Mouse (Mus musculus) MEL (cell line): ENCODE results near the gene Sec13. TPM values are rescaled to one million over a fixed set of nuclear protein-coding genes. Genes with fewer than 3 reads are reported as not detected.

Experiments used
- DNase-seq: peaks from one replicate; pipeline ENCODE4 v3.0.0; 2011; ENCODE audit warnings: low read depth, low spot score
- H3K27ac ChIP-seq: 2 replicates; pipeline ENCODE4 v1.5.1; 2012; ENCODE audit warnings: low read depth, mild to moderate bottlenecking, control low read depth, low read length, moderate library complexity; ENCODE audit not compliant: control insufficient read depth
- H3K27me3 ChIP-seq, 2 experiments: fragments of 150-350 bp in 1 of 2; sonication (generic) in 1 of 2; 2 replicates each; pipeline ENCODE4 v1.6.1; 2012; ENCODE audit warnings: low read length in 2 of 2, mild to moderate bottlenecking in 2 of 2, improper control_type of control experiment in 1 of 2, moderate library complexity in 1 of 2; ENCODE audit not compliant: insufficient read depth in 2 of 2, control insufficient read depth in 1 of 2
- H3K36me3 ChIP-seq, 2 experiments: 2 replicates each; pipeline ENCODE4 v1.6.1; 2012 to 2014; ENCODE audit warnings: low read length in 2 of 2, improper control_type of control experiment in 1 of 2, inconsistent platforms in 1 of 2, mild to moderate bottlenecking in 1 of 2; ENCODE audit not compliant: insufficient read depth in 2 of 2, control insufficient read depth in 1 of 2
- H3K4me1 ChIP-seq, 2 experiments: fragments of 150-350 bp in 1 of 2; sonication (generic) in 1 of 2; 2 replicates each; pipeline ENCODE4 v1.6.1; 2012; ENCODE audit warnings: low read length in 2 of 2, improper control_type of control experiment in 1 of 2, mild to moderate bottlenecking in 1 of 2; ENCODE audit not compliant: insufficient read depth in 2 of 2, control insufficient read depth in 1 of 2
- H3K4me3 ChIP-seq, 2 experiments: fragments of 150-350 bp in 1 of 2; sonication (generic) in 1 of 2; 2 replicates each; pipeline ENCODE4 v1.5.1; 2012; ENCODE audit warnings: low read depth in 2 of 2, low read length in 2 of 2, mild to moderate bottlenecking in 2 of 2, moderate library complexity in 2 of 2, control low read depth in 1 of 2, improper control_type of control experiment in 1 of 2; ENCODE audit not compliant: control insufficient read depth in 1 of 2, insufficient read depth in 1 of 2
- H3K79me2 ChIP-seq: 2 replicates; pipeline ENCODE4 v1.6.1; 2012; ENCODE audit warnings: mild to moderate bottlenecking, low read length, moderate library complexity; ENCODE audit not compliant: control insufficient read depth, poor library complexity, insufficient read depth
- H3K9ac ChIP-seq: 2 replicates; pipeline ENCODE4 v1.6.1; 2012; ENCODE audit warnings: low read depth, mild to moderate bottlenecking, control low read depth, low read length, moderate library complexity; ENCODE audit not compliant: control insufficient read depth, poor library complexity, severe bottlenecking
- H3K9me3 ChIP-seq: fragments of 150-350 bp; sonication (generic); replicated peaks from 2 replicates; pipeline ENCODE4 v1.6.1; 2012; ENCODE audit warnings: mild to moderate bottlenecking, low read length, improper control_type of control experiment, moderate library complexity; ENCODE audit not compliant: insufficient read depth
- CHD1 ChIP-seq: IDR thresholded peaks from 2 replicates; pipeline ENCODE4 v1.6.1; 2012; ENCODE audit warnings: low read depth, mild to moderate bottlenecking, inconsistent platforms, low read length, improper control_type of control experiment
- CHD2 ChIP-seq: IDR thresholded peaks from 2 replicates; pipeline ENCODE4 v1.6.1; 2011; ENCODE audit warnings: low read length, improper control_type of control experiment
- CTCF ChIP-seq, 3 experiments: IDR thresholded peaks in 2 of 3; conservative IDR thresholded peaks in 1 of 3; 2 replicates each; pipeline ENCODE4 v1.5.1; 2011 to 2012; ENCODE audit warnings: low read length in 3 of 3, low read depth in 2 of 3, mild to moderate bottlenecking in 2 of 3, improper control_type of control experiment in 1 of 3, inconsistent platforms in 1 of 3, mixed read lengths in 1 of 3, moderate library complexity in 1 of 3; ENCODE audit not compliant: control insufficient read depth in 1 of 3, insufficient read depth in 1 of 3, poor library complexity in 1 of 3, severe bottlenecking in 1 of 3
- E2F4 ChIP-seq: IDR thresholded peaks from 2 replicates; pipeline ENCODE4 v1.6.1; 2011; ENCODE audit warnings: low read depth, low read length, improper control_type of control experiment, borderline replicate concordance
- ELF1 ChIP-seq: IDR thresholded peaks from 2 replicates; pipeline ENCODE4 v1.6.1; 2014; ENCODE audit warnings: low read depth, mild to moderate bottlenecking, inconsistent platforms, low read length, improper control_type of control experiment, moderate library complexity
- ETS1 ChIP-seq: IDR thresholded peaks from 2 replicates; pipeline ENCODE4 v1.6.1; 2012; ENCODE audit warnings: low read depth, mild to moderate bottlenecking, inconsistent platforms, low read length, improper control_type of control experiment, moderate library complexity
- GABPA ChIP-seq: IDR thresholded peaks from 2 replicates; pipeline ENCODE4 v1.6.1; 2012; ENCODE audit warnings: low read depth, mild to moderate bottlenecking, inconsistent platforms, low read length, improper control_type of control experiment, moderate library complexity
- GATA1 ChIP-seq: IDR thresholded peaks from 2 replicates; pipeline ENCODE4 v1.6.1; 2011; ENCODE audit warnings: low read depth, low read length, improper control_type of control experiment
- HCFC1 ChIP-seq: IDR thresholded peaks from 2 replicates; pipeline ENCODE4 v1.6.1; 2012; ENCODE audit warnings: low read depth, mild to moderate bottlenecking, inconsistent platforms, low read length, improper control_type of control experiment, moderate library complexity
- MAX ChIP-seq: IDR thresholded peaks from 2 replicates; pipeline ENCODE4 v1.6.1; 2011; ENCODE audit warnings: low read length, improper control_type of control experiment
- MEF2A ChIP-seq: IDR thresholded peaks from 2 replicates; pipeline ENCODE4 v1.6.1; 2014; ENCODE audit warnings: low read depth, mild to moderate bottlenecking, inconsistent platforms, low read length, improper control_type of control experiment; ENCODE audit not compliant: poor library complexity, insufficient replicate concordance, severe bottlenecking; ENCODE audit errors: extremely low read depth
- NELFE ChIP-seq: IDR thresholded peaks from 2 replicates; pipeline ENCODE4 v1.6.1; 2011; ENCODE audit warnings: low read depth, low read length, improper control_type of control experiment
- POLR2AphosphoS2 ChIP-seq: IDR thresholded peaks from 2 replicates; pipeline ENCODE4 v1.6.1; 2011; ENCODE audit warnings: low read length, improper control_type of control experiment
- POLR2AphosphoS5 ChIP-seq: IDR thresholded peaks from 2 replicates; pipeline ENCODE4 v1.6.1; 2012; ENCODE audit warnings: low read depth, borderline replicate concordance, mild to moderate bottlenecking, inconsistent platforms, low read length, moderate library complexity, mixed read lengths
- RCOR1 ChIP-seq: IDR thresholded peaks from 2 replicates; pipeline ENCODE4 v1.6.1; 2012; ENCODE audit warnings: low read depth, mild to moderate bottlenecking, inconsistent platforms, low read length, improper control_type of control experiment
- TAL1 ChIP-seq: IDR thresholded peaks from 2 replicates; pipeline ENCODE4 v1.6.1; 2012; ENCODE audit warnings: mild to moderate bottlenecking, inconsistent platforms, low read length, moderate library complexity, mixed read lengths
- TBP ChIP-seq: IDR thresholded peaks from 2 replicates; pipeline ENCODE4 v1.8.0; 2011; ENCODE audit warnings: low read depth, low read length, improper control_type of control experiment
- ZC3H11A ChIP-seq: IDR thresholded peaks from 2 replicates; pipeline ENCODE4 v1.6.1; 2012; ENCODE audit warnings: low read depth, mild to moderate bottlenecking, inconsistent platforms, low read length, improper control_type of control experiment
- ZMIZ1 ChIP-seq: IDR thresholded peaks from 2 replicates; pipeline ENCODE4 v1.6.1; 2012; ENCODE audit warnings: low read depth, mild to moderate bottlenecking, inconsistent platforms, low read length, improper control_type of control experiment, moderate library complexity
- ZNF384 ChIP-seq: IDR thresholded peaks from 2 replicates; pipeline ENCODE4 v1.6.1; 2012; ENCODE audit warnings: low read depth, mild to moderate bottlenecking, inconsistent platforms, low read length, improper control_type of control experiment
- polyA plus RNA-seq, 2 experiments: library from polyadenylated mRNA; stranded (reverse) in 1 of 2; unstranded in 1 of 2; fragments of >175 nt in 1 of 2; fragments of >200 nt in 1 of 2; gene quantifications; 2 replicates each; pipeline versions ENCODE4 v1.2.1 to v1.2.4; 2012; ENCODE audit warnings: low replicate concordance in 2 of 2, low read depth in 1 of 2; ENCODE audit not compliant: insufficient read length in 2 of 2, insufficient read depth in 1 of 2, missing spikeins in 1 of 2
- total RNA-seq: library from RNA; depleted of rRNA; stranded (reverse); fragments of 300-350 nt; gene quantifications from 2 replicates; pipeline ENCODE4 v1.2.3, GENCODE M21; 2012

Gene Sec13
- total and polyA plus RNA-seq, 3 experiments, result 182 to 269 (median 209) TPM

DNA sequence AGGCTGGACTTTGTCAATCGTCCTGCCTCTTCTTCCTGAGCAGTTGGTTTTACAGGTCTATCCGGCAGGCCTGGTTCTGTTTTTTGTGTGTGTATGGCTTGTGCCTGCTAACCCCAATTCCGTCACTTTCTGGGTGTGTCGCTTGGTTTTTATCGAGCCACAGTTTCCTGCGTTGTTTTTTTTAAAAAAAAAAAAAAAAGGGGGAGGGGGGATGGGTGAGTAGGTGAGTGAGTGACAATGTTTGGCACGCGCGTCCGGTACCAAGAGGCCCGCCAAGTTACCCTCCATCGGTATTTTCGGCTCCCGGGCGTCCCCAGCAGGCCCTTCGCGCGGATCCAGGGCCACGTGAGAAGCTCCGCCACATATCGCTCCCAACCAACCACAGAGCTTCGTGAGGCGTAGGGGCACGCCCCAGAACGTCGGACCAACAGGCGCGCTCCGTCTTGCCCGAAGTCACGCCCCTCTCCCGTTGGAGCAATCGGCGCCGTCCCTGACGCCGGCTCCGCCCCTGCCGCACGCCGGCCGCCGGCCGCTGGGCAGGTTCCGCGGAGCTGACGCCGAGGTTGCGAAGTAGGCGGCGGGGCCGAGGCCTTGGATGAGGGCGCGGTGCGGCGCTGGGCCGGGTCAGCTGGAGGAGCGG lies 43.8 kb downstream of the Sec13 start, which contains the start of gene Tatdn2 (continued):
- TF ChIP-seq NELFE (peak; percentile 77), ZMIZ1 (peak; percentile 58), E2F4 (peak; percentile 74; the same call in 1 of the 2 replicates), RCOR1 (peak; percentile 30; the same call in 1 of the 2 replicates), MEF2A (no peak), MAX (peak; percentile 94), ETS1 (peak; percentile 95), TBP (peak; percentile 55; the same call in 1 of the 2 replicates), GABPA (no peak), POLR2AphosphoS2 (peak; percentile 83), CTCF (IDR thresholded peaks at IDR 0.05 in 2 of 3, conservative IDR thresholded peaks at IDR 0.05 in 1 of 3; ENCODE audit: control insufficient read depth in 1 of 3, insufficient read depth in 1 of 3, low read depth in 2 of 3, low read length in 3 of 3, poor library complexity in 1 of 3, severe bottlenecking in 1 of 3) (0 out of 6 replicates have a peak, but pooled peaks of 1 of the 3 experiments have one; percentile 12), POLR2AphosphoS5 (no peak)

DNA sequence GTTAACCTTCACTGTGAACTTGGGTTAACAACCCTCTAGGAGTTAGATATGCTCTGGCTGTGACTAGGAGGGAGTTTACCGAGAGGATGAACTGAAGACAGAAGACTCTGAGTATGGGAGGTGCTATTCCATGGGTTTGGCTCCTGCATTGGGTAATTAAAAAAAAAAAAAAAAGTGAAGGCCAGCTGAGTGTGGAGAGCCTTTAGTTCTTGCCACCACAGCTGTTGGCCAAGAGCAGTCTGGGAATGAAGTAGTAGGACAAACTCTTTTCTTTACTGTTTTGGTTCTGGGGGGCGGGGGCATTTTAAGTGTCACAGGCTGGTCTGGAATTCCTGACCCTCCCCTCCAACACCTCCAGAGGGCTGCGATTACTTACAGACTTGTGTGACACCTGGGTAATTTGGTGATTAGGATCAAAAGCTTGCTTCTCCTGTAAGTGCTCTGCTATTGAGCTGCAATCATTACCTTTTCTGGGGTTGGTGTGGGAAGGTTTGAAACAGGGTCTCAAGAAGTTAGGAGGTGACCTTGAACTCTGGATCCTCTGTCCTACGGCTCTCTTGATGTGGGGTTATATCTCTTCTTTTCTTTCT lies 44.7 kb downstream of the Sec13 start:
- Histone ChIP-seq H3K4me1 (peaks cover 28 to 56% of the 10 kb centered on the region in 2 experiments), H3K27ac (peak overlapping the region; percentile 99), H3K79me2 (peaks cover 48% of the 10 kb centered on the region), H3K9me3 (no peaks in the 10 kb centered on the region), H3K9ac (peak overlapping the region; percentile 80), H3K4me3 (peak overlapping the region; percentile 51 to 52), H3K36me3 (peaks cover 16 to 65% of the 10 kb centered on the region in 2 experiments), H3K27me3 (no peaks in the 10 kb centered on the region)
- TF ChIP-seq CHD1 (peak; percentile 25), CHD2 (no peak), CTCF (IDR thresholded peaks at IDR 0.05 in 2 of 3, conservative IDR thresholded peaks at IDR 0.05 in 1 of 3; ENCODE audit: control insufficient read depth in 1 of 3, insufficient read depth in 1 of 3, low read depth in 2 of 3, low read length in 3 of 3, poor library complexity in 1 of 3, severe bottlenecking in 1 of 3) (no peak), ZNF384 (peak; percentile 90), ETS1 (0 out of 2 replicates have a peak, but pooled peaks have one; percentile 40)
- peak; percentile 63 for DNase-seq

DNA sequence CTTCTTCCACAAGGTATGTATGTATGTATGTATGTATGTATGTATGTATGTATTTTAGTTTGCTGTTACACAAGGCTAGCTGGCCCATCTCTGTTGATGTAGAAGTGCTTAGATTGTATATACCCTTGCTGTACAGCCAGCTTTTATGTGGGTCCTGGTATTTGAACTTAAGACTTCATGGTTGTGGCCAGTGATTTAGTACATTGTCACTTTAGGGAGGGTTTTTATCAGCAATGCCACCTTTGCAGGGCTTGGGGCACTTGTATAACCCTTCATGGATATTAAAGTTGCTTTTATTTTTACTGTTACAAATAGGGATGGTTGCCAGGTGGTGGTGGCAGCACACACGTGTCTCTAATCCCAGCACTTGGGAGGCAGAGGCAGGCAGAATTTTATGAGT lies 45.3 kb downstream of the Sec13 start:
- H3K27ac ChIP-seq, result peak overlapping the region; percentile 99
- peaks cover 41% of the 10 kb centered on the region for H3K79me2 ChIP-seq
- peaks cover 29 to 59% of the 10 kb centered on the region in 2 experiments for H3K4me1 ChIP-seq
- no peak for TF ChIP-seq ZC3H11A
- peak; percentile 63 for TF ChIP-seq TAL1
- no peak for TF ChIP-seq POLR2AphosphoS5
- no peak for TF ChIP-seq GATA1
- TF ChIP-seq ELF1, result no peak
- TF ChIP-seq GABPA, result no peak
- no peak for TF ChIP-seq HCFC1
- H3K27me3 ChIP-seq, result no peaks in the 10 kb centered on the region
- peak overlapping the region; percentile 80 for H3K9ac ChIP-seq
- H3K4me3 ChIP-seq, result no peak overlapping the region
- H3K36me3 ChIP-seq, result peaks cover 12 to 63% of the 10 kb centered on the region in 2 experiments
- peak; percentile 33 for DNase-seq
- H3K9me3 ChIP-seq, result no peaks in the 10 kb centered on the region
